Mouse (Mus musculus) brain, adult 10 weeks (tissue): ENCODE data around the gene Pcyt1a. TPM values are rescaled to one million over a fixed set of nuclear protein-coding genes. Genes with fewer than 3 reads are reported as not detected.

Experiments
- polyA plus RNA-seq: library from polyadenylated mRNA; stranded (reverse); fragments of 350-450 nt; fragmentation: Illumina TruSeq; extraction: RNeasy Lipid Tissue Mini Kit (QIAGEN cat#74804); gene quantifications from one replicate; pipeline ENCODE4 v1.2.3, GENCODE M21; 2015; ENCODE audit warnings: low read depth, low replicate concordance

Pcyt1a gene
- 25.0 TPM for polyA plus RNA-seq

GRCm38 (mm10) chr16:32430474-32431046, at the start of gene Pcyt1a:
TSS of gene Pcyt1a (plus strand) at chr16:32430921.

GRCm38 (mm10) chr16:32400267-32400666, 30.5 kb upstream of the Pcyt1a start, which contains the start of gene Tm4sf19:
TSS of gene Tm4sf19 (plus strand) at chr16:32400506.

GRCm38 (mm10) chr16:32419517-32420483, 10.9 kb upstream of the Pcyt1a start, which contains the start of gene Tctex1d2:
TSS of gene Tctex1d2 (plus strand) at chr16:32419702.

GRCm38 (mm10) chr16:32487234-32488111, 56.8 kb downstream of the Pcyt1a start, which contains the start of gene Slc51a:
TSS of gene Slc51a (minus strand) at chr16:32487879.

GRCm38 (mm10) chr16:32495965-32496364, 65.2 kb downstream of the Pcyt1a start, which contains the start of gene Zdhhc19:
TSS of gene Zdhhc19 (plus strand) at chr16:32496265.

Other genes starting within 250 kb of the Pcyt1a start
- 34.5 TPM for gene Fbxo45, start 183.8 kb upstream of the Pcyt1a start, polyA plus RNA-seq
- gene Wdr53, start 183.7 kb upstream of the Pcyt1a start, polyA plus RNA-seq: 18.7 TPM
- gene Smco1, start 159.5 kb upstream of the Pcyt1a start, polyA plus RNA-seq: not detected
- gene Rnf168, start 153.5 kb upstream of the Pcyt1a start, polyA plus RNA-seq: 25.9 TPM
- gene Ubxn7, start 98.7 kb upstream of the Pcyt1a start, polyA plus RNA-seq: 13.6 TPM
- not detected for gene Tm4sf19, start 30.4 kb upstream of the Pcyt1a start, polyA plus RNA-seq
- gene Tctex1d2, start 11.2 kb upstream of the Pcyt1a start, polyA plus RNA-seq: 31.1 TPM
- not detected for gene Slc51a, start 57.0 kb downstream of the Pcyt1a start, polyA plus RNA-seq
- not detected for gene Zdhhc19, start 65.3 kb downstream of the Pcyt1a start, polyA plus RNA-seq
- 92.4 TPM for gene Tfrc, start 178.0 kb downstream of the Pcyt1a start, polyA plus RNA-seq
- 124 TPM for gene Tnk2, start 213.0 kb downstream of the Pcyt1a start, polyA plus RNA-seq